Mouse (Mus musculus) heart, embryonic 14.5 days (tissue): ENCODE measurements around the gene Bcl3. TPM values are rescaled to one million over a fixed set of nuclear protein-coding genes. Genes with fewer than 3 reads are reported as not detected.

Source experiments
- ATAC-seq: fragments of 200-750 bp; cut with Nextera tagmentation; 2 replicates; pipeline ENCODE4 v1.8.0; 2017; ENCODE audit warnings: low read depth, moderate TSS enrichment; ENCODE audit not compliant: insufficient number of reproducible peaks, insufficient read depth, low FRiP score
- H3K27ac ChIP-seq, 2 experiments: fragments of 200-500 bp in 1 of 2; fragments of 300-500 bp in 1 of 2; sonication (generic) in 1 of 2; replicated peaks in 1 of 2; 2 replicates each; pipeline ENCODE4 v1.5.1; 2012 to 2014; ENCODE audit warnings: low read depth in 2 of 2, low read length in 2 of 2, control low read depth in 1 of 2, mild to moderate bottlenecking in 1 of 2, mixed read lengths in 1 of 2; ENCODE audit not compliant: control insufficient read depth in 1 of 2, insufficient read depth in 1 of 2
- H3K27me3 ChIP-seq: fragments of 300-500 bp; sonication (generic); 2 replicates; pipeline ENCODE4 v1.6.1; 2014; ENCODE audit warnings: mild to moderate bottlenecking, low read length, control low read depth; ENCODE audit not compliant: control insufficient read depth, insufficient read depth
- H3K36me3 ChIP-seq: fragments of 300-500 bp; sonication (generic); 2 replicates; pipeline ENCODE4 v1.6.1; 2014; ENCODE audit warnings: mild to moderate bottlenecking, control low read depth, low read length, mixed read lengths; ENCODE audit not compliant: control insufficient read depth, insufficient read depth
- H3K4me1 ChIP-seq, 2 experiments: fragments of 200-500 bp in 1 of 2; fragments of 300-500 bp in 1 of 2; sonication (generic) in 1 of 2; 2 replicates each; pipeline ENCODE4 v1.6.1; 2012 to 2014; ENCODE audit warnings: low read length in 2 of 2, control low read depth in 1 of 2, mixed read lengths in 1 of 2; ENCODE audit not compliant: control insufficient read depth in 2 of 2, insufficient read depth in 2 of 2
- H3K4me2 ChIP-seq: fragments of 300-500 bp; sonication (generic); 2 replicates; pipeline ENCODE4 v1.6.1; 2014; ENCODE audit warnings: mild to moderate bottlenecking, low read length
- H3K4me3 ChIP-seq, 2 experiments: fragments of 200-500 bp in 1 of 2; fragments of 300-500 bp in 1 of 2; sonication (generic) in 1 of 2; 2 replicates each; pipeline ENCODE4 v1.5.1; 2012 to 2014; ENCODE audit warnings: low read length in 2 of 2, mild to moderate bottlenecking in 2 of 2, control low read depth in 1 of 2, low read depth in 1 of 2, moderate library complexity in 1 of 2; ENCODE audit not compliant: control insufficient read depth in 1 of 2, insufficient read depth in 1 of 2
- H3K9ac ChIP-seq: fragments of 300-500 bp; sonication (generic); 2 replicates; pipeline ENCODE4 v1.6.1; 2014; ENCODE audit warnings: mild to moderate bottlenecking, low read length
- H3K9me3 ChIP-seq: fragments of 300-500 bp; sonication (generic); 2 replicates; pipeline ENCODE4 v1.6.1; 2016; ENCODE audit warnings: low read length, control low read depth; ENCODE audit not compliant: control insufficient read depth
- WGBS: fragments of 180-500 bp; shearing (Covaris S2); extraction: QIAGEN DNeasy Blood & Tissue Kit; methylation state at CpG from one replicate; pipeline ENCODE4 v1.1.7; 2014; 5-methylcytosine and 5-hydroxymethylcytosine counted together
- polyA plus RNA-seq: library from polyadenylated mRNA; unstranded; fragments of >200 nt; fragmentation: Nextera tagmentation; extraction: Ambion mirVana; gene quantifications from 2 replicates; pipeline ENCODE4 v1.2.1, GENCODE M21; 2014

Bcl3 gene
- polyA plus RNA-seq, 1 experiment from 2014 or later = 1.7 TPM

DNA sequence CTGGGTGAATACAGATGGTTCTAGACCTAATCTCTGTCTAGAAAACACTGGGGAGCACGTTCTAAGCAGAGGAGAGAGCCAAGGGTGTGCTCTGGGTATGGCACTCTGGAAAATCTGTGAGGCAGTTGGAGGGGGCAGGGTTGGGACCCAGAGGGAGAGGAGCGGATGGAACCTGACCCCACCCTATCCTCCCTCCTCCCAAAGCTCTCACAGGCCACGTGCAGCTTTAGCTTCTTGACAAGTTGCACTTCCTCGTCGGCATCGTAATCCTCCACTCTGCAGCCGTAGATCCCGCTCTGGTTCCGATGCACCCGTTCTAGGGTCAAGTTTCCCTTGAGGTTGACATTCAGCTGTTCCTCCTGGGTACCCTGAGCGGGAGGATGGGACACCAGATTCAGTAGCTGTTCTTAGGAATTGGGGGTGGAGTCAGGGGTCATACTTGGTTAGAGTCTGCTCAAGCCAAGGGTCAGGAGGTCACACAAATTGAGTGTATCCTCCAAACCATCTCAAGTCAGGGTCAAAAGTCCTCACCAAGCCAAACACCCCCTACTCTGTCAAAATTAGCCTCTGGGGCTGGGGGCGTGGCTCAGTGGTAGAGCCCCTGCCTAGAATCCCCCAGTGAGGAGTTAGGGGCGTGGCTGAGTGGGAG, 58.6 kb downstream of the Bcl3 start:
- H3K27me3 ChIP-seq = no peaks in the 10 kb centered on the region
- H3K9ac ChIP-seq = no peak overlapping the region
- peaks cover 18 to 40% of the 10 kb centered on the region in 2 experiments for H3K4me1 ChIP-seq
- ATAC-seq = no peak
- no peak overlapping the region for H3K4me2 ChIP-seq
- H3K36me3 ChIP-seq = peaks cover 75% of the 10 kb centered on the region
- no peak overlapping the region for H3K27ac ChIP-seq
- no peak overlapping the region for H3K4me3 ChIP-seq
- 80% methylated on average over 13 of the region's 13 CpGs for WGBS
- no peaks in the 10 kb centered on the region for H3K9me3 ChIP-seq

DNA sequence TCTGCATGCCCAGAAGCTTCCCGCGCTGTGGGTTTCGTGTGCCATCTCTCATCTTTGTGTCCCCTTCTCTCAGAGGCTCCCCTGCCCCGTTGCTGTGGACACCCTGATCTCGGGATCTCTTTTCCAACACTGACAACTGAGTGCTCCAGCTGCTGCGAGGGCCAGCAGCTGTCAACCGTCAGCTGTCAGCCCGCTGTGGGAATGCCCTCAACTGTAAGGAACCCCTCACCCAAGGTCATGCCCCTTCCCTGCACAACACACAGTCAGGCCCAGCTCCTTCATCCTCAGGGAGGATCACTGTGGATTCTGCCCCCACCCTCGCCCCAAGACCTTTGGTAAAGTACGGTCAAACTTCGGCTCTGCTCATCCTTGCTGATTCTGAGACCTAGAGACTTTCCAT, 60.3 kb downstream of the Bcl3 start:
- H3K9me3 ChIP-seq = no peaks in the 10 kb centered on the region
- H3K27ac ChIP-seq = peak overlapping the region; percentile 59 to 74
- 0 out of 2 replicates have a peak, but pooled peaks have one; percentile 17 for ATAC-seq
- H3K9ac ChIP-seq = peak overlapping the region; percentile 11; the same call in 1 of the 2 replicates
- no peak overlapping the region for H3K4me2 ChIP-seq
- 29% methylated on average over 11 of the region's 11 CpGs for WGBS
- no peaks in the 10 kb centered on the region for H3K27me3 ChIP-seq
- peaks cover 83% of the 10 kb centered on the region for H3K36me3 ChIP-seq
- peaks cover 14 to 28% of the 10 kb centered on the region in 2 experiments for H3K4me1 ChIP-seq
- no peak overlapping the region for H3K4me3 ChIP-seq

DNA sequence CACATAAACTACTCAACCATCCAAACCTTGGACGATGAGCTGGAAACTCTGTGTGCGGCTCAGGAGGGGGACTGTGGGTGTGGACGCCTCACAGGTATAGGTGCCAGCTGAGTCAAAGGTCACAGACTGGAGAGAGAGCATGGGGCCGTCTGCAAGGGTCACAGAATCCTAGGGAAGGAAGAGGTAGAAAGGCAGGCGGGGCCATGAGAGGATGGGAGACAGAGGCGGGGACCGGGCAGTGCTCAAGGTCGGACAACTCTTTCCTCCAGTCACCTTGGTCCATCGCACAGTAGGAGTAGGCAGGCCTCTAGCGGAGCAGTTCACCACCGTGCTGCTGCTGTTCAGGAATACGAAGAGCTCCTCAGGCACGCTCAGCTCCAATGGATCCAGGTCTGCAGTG, 62.5 kb downstream of the Bcl3 start:
- Histone ChIP-seq H3K4me2 (0 out of 2 replicates have a peak overlapping the region, but pooled peaks have one; percentile 2), H3K27me3 (no peaks in the 10 kb centered on the region), H3K4me1 (peaks cover 30 to 50% of the 10 kb centered on the region in 2 experiments), H3K9ac (peak overlapping the region; percentile 41; the same call in 1 of the 2 replicates), H3K27ac (peak overlapping the region; percentile 36 to 82), H3K9me3 (no peaks in the 10 kb centered on the region), H3K4me3 (no peak overlapping the region), H3K36me3 (peaks cover 60% of the 10 kb centered on the region)
- ATAC-seq = no peak
- WGBS = 61% methylated on average over 13 of the region's 13 CpGs

DNA sequence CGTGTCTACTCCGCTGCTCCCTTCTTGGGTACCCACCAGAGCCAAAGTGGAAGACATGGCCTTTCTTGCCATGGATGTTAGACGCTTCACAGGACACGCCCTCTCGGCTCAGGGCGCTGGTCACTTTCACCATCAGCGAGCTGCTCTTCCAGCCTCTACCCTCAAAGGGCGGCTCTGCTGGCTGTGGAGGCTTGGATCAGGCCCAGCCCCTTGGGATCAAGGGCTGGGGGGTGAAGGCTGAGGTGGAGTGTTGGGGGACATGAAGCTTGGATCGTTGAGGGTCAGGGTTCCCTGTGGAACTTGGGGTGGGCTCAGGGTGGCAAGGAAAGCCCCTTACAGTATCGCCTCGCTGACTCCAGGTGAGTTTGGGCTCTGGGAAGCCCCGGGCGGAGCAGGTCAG, 63.9 kb downstream of the Bcl3 start:
- no peak for ATAC-seq
- Histone ChIP-seq H3K9ac (no peak overlapping the region), H3K27ac (no peak overlapping the region), H3K36me3 (peaks cover 46% of the 10 kb centered on the region), H3K9me3 (no peaks in the 10 kb centered on the region), H3K27me3 (no peaks in the 10 kb centered on the region), H3K4me2 (no peak overlapping the region), H3K4me1 (peaks cover 36 to 63% of the 10 kb centered on the region in 2 experiments), H3K4me3 (no peak overlapping the region)
- 80% methylated on average over 13 of the region's 13 CpGs for WGBS

Other genes with a start within 250 kb of the Bcl3 start
- gene Zfp296, start 245.5 kb downstream of the Bcl3 start, polyA plus RNA-seq = 0.13 and 0.38 TPM in 2 replicates
- gene Gemin7, start 245.2 kb downstream of the Bcl3 start, polyA plus RNA-seq = 140 and 144 TPM in 2 replicates
- 26.6 and 29.2 TPM in 2 replicates for gene Clasrp, start 218.3 kb downstream of the Bcl3 start, polyA plus RNA-seq
- gene Relb, start 193.3 kb downstream of the Bcl3 start, polyA plus RNA-seq = 4.8 and 6.1 TPM in 2 replicates
- gene Clptm1, start 157.7 kb downstream of the Bcl3 start, polyA plus RNA-seq = 87.6 and 98.6 TPM in 2 replicates
- 0.57 and 2.2 TPM in 2 replicates for gene Apoc2, start 144.8 kb downstream of the Bcl3 start, polyA plus RNA-seq
- not detected in 2 replicates for gene Gm44805, start 141.3 kb downstream of the Bcl3 start, polyA plus RNA-seq
- 0.31 TPM in 1 of 2 replicates, not detected in the other for gene Apoc4, start 141.3 kb downstream of the Bcl3 start, polyA plus RNA-seq
- 14.3 and 14.6 TPM in 2 replicates for gene Apoc1, start 130.1 kb downstream of the Bcl3 start, polyA plus RNA-seq
- gene Apoe, start 123.6 kb downstream of the Bcl3 start, polyA plus RNA-seq = 644 and 695 TPM in 2 replicates
- 130 and 135 TPM in 2 replicates for gene Tomm40, start 107.3 kb downstream of the Bcl3 start, polyA plus RNA-seq
- gene Nectin2, start 72.3 kb downstream of the Bcl3 start, polyA plus RNA-seq = 63.4 and 68.4 TPM in 2 replicates
- 293 and 321 TPM in 2 replicates for gene Bcam, start 51.8 kb downstream of the Bcl3 start, polyA plus RNA-seq
- gene Cblc, start 26.0 kb downstream of the Bcl3 start, polyA plus RNA-seq = 0.53 TPM in 1 of 2 replicates, not detected in the other
- not detected in 2 replicates for gene Gm19345, start 29.2 kb upstream of the Bcl3 start, polyA plus RNA-seq
- not detected in 2 replicates for gene Ceacam16, start 38.5 kb upstream of the Bcl3 start, polyA plus RNA-seq
- not detected in 2 replicates for gene Ceacam19, start 65.2 kb upstream of the Bcl3 start, polyA plus RNA-seq
- gene Pvr, start 98.4 kb upstream of the Bcl3 start, polyA plus RNA-seq = 12.7 and 12.9 TPM in 2 replicates
- gene Igsf23, start 128.0 kb upstream of the Bcl3 start, polyA plus RNA-seq = 1.3 and 1.8 TPM in 2 replicates
- gene Ceacam20, start 142.6 kb upstream of the Bcl3 start, polyA plus RNA-seq = not detected in 2 replicates
- gene Nlrp9b, start 168.7 kb upstream of the Bcl3 start, polyA plus RNA-seq = not detected in 2 replicates